Mouse (Mus musculus): ENCODE results near the gene Esp34. TPM values are rescaled to one million over a fixed set of nuclear protein-coding genes. Genes with fewer than 3 reads are reported as not detected.

The Esp34 gene
- total RNA-seq (2017): not detected in 2 replicates

- ATAC-seq (replicated peaks; ENCODE audit: low read depth, poor library complexity, severe bottlenecking): no peak
Measured at GRCm38 (mm10) chr17:38553892-38554291, at the start of gene Esp34. Gene Esp34 (plus strand): TSS chr17:38554192.

DNA sequence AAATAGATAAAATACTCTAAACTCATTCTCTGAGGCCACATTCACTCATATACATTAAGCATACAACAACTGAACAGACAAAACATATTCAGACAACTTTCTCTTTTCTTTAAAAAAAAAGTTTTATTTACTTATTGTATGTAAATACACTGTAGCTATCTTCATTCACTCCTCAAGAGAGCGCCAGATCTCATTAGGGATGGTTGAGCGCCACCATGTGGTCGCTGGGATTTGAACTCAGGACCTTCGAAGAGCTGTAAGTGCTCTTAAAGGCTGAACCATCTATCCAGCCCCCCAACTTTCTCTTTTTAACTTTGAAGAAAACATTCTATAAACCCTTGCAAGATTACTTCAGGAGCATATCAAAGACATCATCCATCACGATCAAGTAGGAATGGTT is 8.5 kb downstream of the Esp34 start:
- no peak for ATAC-seq (replicated peaks; ENCODE audit: low read depth, poor library complexity, severe bottlenecking)

Other genes starting within 250 kb of the Esp34 start
- gene Olfr137, start 246.6 kb upstream of the Esp34 start, total RNA-seq (2017): not detected in 2 replicates
- not detected in 2 replicates for gene Olfr136, start 224.4 kb upstream of the Esp34 start, total RNA-seq (2017)
- gene Esp36, start 134.0 kb upstream of the Esp34 start, total RNA-seq (2017): not detected in 2 replicates
- not detected in 2 replicates for gene Esp31, start 85.3 kb downstream of the Esp34 start, total RNA-seq (2017)

All from common myeloid progenitor, adult 5-6 weeks (primary cell).